Mouse (Mus musculus) ovary, postnatal 36 days (tissue): ENCODE data around the gene Ddx28.

ENCODE experiments used
- DNase-seq: peaks from one replicate; pipeline ENCODE4 v3.0.0; 2022; ENCODE audit warnings: low spot score, mixed read lengths

Ddx28 gene

DNA sequence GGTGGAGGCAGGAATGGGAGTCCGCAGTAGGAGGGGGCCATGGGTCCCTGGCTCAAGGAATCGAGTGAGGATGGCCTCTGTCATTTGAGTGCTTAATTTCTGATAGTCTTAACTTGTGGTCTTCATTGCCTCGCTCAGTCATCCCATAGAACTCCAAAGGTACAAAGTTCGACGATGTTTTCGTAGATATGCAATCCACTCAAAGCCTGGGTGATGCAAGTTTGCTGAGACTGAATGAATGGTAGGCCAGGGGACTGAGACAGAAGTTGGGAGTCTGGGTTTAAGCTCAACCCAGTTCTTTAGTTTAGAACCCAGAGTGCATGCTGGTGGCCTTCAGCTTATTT is at the start of gene Ddx28:
TSS of gene Ddx28 (minus strand) at position 240 of the 344 bp plus-strand sequence.
- no peak for DNase-seq

DNA sequence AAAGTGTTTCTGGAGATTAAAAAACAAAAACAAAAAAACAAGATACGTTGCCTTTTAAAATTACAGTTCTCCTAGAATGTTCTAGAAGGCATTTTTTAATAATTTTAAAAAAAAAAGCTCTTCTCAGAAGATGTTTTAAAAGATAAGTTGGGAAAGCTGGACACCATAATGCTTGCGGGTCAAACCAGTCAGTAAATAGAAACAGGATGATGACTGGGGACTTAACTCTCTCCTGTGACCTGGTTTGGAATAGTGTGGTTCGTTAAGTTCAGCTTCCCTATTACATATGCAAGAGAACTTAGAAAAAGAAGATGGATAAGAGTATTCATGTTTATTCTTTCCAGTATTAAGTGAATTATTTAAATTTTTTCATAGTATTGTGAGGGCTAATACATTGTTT is 48.8 kb upstream of the Ddx28 start:
- no peak for DNase-seq

DNA sequence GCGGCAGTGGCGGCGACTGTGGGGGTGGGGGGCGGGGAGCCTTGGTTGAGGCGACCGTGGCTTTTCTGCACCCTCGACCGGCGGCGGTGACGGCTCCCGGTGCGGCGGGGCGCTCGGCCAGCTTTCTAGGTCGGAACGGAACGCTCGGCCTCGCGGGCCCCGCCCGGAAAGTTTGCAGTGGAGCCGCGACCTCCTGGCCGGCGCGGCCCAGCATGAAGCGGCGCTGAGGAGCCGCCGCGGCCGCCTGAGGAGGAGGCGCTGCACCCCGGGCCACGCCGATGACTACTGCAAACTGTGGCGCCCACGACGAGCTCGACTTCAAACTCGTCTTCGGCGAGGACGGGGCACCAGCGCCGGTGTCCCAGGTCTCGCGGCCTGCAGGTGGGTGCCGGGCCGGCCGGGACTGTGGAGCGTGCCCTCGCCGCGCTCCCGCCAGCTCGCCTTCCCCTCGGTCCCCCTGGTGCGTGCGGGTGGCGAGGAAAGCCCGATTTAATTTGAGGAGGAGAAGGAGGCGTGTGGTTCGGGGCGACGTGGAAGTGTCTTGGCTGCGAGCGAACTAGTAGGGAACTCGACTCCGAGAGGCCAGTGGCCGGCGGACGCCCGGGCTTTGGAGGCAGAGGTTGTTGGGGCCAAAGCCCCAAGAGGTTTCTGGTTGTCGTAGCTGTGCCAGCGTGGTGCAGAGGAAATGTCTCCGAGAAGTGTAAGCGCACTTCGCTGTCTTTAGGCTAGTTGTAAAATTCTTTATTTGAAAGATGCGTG is 48.1 kb upstream of the Ddx28 start:
- DNase-seq, result no peak

DNA sequence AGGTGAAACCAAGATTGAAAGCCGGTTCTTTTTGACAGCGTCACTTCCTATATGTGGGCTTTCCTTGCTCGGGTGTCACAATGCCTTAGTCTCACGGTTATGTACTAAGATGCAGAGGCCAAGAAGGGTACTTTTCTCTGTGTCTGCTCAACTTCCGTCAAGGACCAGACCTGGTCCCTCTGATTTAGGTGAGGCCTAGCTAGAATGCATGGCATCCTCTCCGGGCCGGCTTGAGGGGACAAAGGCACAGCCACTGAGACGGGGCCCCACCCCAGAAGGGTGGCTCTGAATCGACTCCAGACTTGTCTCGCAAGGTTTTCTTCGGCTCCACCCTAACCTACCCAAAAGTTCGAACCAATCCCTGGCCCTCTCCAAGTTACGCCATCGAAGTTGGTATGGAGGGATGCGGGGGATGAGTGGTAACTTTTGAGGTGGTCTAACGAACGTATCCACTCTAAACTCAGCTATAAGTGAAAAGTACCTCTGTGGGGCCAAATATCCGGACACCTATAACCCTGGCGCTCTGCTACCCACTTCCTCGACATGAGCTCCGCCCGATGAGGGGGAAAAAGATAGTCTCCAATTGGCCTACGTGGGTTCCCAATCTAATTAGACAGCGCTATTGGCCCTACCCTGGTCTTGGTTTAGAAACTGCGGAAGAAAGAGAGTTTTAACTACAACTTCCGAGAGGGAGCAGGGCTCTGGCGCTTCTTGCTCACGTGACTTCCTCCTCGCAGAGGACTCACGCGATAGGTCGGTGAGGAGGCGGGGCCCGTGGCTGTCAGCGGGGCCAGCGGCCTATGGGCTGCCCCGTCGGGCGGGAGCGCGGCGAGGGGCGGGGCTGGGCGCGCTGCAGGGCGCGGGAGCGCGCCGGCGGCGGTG is 47.3 kb upstream of the Ddx28 start, which contains the start of gene Nfatc3:
TSS of gene Nfatc3 (plus strand) at position 110 of the 882 bp plus-strand sequence.
- peak; percentile 96 for DNase-seq

DNA sequence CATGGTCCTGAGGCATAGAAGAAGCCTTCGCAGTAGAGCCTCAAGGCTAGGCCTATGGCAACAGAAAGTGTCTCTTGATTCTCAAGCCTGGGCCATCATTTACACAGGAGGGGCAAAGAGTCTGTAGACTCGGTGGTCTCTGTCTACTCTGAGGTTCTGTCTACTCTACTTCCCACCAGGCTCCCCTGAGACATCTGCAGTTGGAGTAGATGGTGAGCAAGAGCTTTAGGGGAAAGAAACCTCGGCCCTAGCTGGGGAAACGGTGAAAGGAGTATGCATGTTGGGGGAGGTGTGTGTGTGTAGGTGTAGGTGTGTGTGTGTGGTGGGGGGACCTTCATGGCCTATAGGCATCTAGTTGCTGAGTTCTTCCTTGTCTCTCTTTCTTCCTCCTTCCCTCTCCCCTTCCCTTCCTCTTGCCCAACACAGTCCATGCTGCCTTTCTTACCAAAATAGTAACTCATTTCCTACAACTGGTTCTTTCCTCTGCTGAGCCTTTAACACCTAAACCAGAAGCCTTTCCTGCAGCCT is 44.8 kb upstream of the Ddx28 start:
- no peak for DNase-seq

DNA sequence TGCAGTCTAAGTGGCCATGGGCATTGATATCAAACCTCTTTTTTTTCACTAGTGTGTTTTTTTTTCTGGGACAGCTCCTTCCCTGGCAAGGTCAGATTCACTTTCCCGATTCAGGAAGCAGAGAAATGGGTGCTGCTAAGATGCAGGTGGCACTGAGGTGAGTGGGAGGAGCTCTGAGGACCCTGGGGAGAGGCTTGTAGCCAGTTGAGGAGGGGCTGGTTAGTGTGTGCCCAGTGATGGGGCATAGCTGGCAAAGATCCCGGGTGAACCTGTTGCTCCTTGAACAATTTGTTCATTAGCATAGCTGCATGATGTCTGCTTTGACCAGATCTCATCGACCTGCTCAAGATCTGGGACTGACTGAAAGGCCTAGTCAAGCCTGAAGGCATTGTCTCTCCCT is 43.4 kb upstream of the Ddx28 start:
- DNase-seq, result peak; percentile 36

DNA sequence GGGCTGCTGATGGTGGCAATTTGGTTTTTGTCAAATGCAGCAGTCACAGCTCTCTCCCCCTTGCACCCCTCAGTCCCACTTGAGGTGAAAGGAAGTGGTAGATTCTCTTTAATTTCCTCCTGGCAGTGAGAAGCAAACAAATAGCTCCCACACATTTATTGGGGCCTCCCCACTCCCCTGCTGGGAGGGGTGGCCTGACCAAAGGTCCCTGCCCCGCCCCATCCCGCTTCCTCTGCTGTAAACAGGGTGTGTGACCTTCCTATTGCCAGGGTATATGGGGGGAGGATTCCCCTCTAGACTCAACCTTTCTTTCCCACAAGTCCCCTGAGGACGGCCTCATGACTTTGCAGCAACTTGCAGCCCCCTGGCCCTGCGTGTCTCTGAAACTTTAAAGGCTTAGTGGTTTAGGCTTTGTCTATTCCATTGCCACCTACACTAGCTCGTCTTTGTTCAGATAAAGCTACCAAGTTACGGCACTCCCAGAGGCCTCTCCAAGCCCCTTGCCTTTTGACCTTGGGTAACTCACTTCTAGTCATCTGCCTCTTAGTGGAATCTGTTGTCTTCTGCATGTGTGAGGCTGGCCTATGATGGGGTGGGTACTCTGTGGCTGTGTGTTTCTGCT is 42.6 kb upstream of the Ddx28 start:
- peak; percentile 24 for DNase-seq

DNA sequence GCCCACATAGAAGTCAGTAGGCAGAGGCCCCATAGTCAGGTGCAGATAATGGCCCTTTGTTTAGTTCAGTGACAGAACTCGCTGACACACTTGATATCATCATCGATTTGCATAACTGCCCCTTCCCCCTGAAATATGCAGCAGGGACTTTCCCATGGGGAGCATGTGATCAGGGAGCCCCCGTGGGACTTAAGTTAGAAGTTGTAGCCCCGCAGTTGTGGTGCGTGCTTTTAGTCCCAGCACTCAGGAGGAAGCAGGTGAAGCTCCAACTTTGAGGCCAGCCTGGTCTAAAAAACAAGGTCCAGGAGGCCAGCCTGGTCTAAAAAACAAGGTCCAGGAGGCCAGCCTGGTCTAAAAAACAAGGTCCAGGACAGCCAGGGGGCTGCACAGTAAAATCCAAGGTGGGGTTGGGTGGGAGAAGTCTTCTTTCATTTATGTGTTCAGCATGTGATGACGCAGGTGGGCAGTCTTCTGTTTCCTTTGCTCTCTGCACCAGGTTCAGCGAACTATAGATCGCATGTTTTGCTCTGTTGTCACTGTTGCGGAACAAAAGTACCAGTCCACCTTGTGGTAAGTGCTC is 40.9 kb upstream of the Ddx28 start:
- no peak for DNase-seq

DNA sequence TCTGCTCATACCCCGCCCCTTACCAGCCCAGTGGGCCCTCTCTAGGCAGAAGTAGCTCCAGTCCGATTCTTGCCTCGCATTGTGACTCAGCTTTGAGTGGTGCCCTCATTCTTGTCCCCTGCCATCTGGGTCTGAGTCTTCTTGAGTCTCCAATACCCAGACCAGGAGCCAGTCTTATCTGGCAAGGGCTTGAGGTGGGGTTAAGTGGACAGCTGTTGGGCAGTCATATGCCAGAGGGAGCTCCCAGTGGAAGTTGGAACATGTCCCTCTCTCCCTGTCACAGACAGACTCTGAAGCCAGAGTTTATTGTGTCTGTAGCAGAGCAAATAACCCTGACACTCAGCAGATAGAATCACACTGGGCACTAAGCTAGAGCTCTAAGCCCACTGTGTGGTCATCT is 39.4 kb upstream of the Ddx28 start:
- no peak for DNase-seq

DNA sequence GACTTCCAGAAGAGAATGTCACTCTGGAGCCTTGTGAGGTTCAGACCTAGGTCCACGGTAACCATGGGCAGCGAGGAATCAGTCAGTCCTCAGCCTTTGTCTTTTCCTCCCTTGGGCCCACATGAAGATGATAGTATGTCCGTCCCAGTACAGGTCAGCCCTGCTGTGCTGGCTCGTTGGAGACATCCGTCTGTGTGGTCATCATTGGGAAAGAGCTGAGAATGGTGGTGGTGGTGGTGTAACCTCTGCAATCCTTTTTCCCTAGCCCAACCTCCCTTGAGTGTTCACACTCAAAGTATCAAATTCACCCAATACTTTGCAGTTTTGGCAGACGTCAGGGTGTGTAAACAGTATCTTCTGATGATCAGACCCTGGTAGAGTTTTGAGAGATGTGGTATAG is 38.2 kb upstream of the Ddx28 start:
- no peak for DNase-seq

DNA sequence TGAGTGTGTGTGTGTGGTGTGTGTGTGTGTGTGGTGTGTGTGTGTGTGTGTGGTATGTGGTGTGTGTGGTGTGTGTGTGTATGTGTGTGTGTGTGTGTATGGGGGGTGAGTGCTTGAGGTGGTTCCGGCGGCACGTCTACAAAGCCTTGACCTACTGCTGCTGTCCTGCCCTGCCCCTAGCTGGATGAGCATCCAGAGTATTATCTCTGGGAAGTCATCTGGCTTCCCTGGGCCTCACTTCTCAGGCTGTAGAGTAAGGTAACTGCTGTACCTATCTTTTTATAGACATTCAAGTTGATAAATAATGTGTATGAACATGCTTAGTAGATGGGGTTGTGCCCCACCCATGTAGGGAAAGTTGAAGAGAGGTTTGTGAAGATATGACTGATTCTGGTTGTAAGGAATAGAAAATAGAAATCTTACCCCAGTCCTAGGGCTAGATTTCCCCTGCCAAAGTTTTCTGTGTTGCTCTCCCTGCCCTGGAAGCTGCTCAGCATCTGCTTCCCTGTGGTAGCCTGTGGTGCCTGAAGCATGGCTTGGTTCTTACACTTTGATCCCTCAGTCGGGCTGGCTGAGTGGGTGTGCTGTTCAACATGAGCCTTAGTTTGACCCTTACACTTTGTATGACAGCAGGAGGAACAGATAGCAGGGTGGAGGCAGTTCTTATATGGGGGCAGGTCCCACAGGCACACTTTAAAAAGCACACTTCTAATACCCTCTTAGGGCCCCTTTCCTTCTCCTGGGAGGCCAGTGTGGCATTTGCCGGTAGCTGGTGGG is 36.4 kb upstream of the Ddx28 start:
- no peak for DNase-seq

DNA sequence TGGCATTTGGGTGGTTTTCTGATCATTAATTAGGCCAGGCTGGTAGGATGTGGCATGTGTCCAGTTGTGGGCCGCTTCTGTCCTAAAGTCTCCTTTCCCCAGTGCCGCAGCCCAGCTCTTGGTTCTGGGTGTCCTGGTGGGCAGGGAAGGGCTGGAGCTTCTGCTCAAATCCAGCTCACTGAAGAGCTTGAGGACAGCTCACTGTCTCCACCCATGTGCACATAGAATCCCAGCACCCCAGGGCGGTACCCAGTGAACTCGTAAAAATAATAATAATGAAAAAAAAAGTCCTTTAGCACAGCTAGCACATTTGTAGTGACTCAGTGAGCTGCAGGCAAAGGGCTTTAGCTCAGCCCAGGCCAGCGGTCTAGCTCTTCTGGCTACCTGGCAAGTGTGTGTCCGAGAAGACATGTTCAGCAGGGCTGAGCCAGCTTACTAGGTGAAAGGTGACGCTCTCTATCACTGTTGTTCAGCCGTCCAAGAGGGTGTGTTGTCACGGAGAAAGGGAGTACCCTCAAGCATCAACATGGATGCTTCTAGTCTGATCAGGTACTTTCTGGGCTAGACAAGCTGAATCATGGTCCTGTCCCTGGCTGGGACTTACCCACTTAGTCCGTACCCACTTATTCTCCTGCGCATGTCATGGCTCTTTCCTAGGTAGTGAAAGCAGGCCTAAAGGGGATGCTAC is 35.3 kb upstream of the Ddx28 start:
- DNase-seq, result no peak

DNA sequence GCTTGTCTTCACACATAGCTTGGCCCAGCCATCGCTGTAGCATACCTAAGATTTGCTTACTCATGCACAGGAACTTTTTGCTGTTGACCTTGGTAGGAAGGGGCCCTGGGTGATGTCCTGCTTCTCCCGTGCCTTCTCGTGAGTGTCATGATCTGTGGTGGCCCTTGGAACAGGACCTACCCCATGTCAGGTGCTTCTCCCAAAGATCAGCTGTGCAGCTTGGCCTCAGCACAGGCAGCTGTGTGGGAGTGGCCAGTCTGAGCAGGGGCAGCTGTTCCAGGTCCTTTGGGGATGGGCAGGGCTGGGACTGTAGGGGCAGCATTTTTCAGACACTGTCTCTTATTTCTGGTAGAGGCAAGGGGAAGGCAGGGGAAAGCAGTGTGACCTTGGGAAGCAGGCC is 32.5 kb upstream of the Ddx28 start:
- DNase-seq, result no peak

DNA sequence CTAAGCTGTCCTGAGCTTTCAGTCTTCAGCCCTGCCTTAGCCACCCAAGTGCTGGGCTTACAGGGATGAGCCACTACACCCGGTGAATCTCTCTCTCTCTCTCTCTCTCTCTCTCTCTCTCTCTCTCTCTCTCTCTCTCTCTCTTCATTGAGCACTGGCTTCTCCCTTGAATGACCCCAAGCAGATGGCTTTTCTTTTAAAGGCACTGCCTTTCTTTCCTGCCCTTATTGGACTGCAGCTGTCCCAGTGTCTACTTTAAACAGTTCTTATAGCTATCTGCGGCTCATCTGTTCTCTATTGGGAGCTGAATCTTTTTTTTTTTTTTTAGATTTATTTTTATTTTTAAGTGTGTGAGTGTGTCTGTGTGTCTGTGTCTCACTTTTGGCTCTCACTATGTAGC is 31.4 kb upstream of the Ddx28 start:
- no peak for DNase-seq

DNA sequence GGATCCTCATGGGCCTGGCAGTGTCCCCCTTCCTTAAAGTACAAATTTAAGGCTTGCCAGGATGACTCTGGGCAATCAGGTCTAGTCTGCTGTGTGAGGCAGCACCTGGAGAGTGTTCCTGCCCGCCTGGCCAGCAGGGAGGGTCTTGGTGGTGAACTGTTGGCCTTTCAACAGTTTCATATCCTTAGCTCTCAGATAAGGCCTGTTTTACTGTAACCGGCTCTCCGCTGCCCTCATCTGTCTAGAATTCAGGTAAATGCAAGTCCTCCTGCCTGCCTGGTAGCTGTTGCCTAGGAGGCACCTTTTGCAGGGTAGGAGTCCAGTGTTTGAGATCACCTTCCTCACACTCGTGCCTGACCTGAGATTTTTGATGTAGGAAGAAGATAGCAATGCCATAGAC is 28.5 kb upstream of the Ddx28 start:
- DNase-seq, result no peak

DNA sequence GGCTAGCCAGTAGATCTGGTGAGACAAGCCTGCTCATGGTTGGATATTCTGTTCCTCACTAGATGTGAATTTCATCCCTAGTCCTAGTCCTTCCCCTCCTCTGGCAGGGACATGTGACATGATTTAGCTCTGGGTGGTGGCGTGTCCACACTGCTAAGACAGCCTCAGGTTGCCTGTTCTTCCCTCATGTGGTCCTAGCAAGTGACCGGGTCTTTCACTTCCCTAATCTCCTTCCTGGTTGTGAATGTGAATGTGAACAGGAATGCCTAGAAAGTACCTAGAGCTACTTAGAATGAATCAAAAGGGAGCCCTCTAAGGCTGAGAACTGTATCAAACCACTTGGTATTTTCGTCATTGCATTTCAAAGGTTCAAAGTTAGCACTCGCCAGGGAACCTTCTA is 27.9 kb upstream of the Ddx28 start:
- DNase-seq, result no peak

DNA sequence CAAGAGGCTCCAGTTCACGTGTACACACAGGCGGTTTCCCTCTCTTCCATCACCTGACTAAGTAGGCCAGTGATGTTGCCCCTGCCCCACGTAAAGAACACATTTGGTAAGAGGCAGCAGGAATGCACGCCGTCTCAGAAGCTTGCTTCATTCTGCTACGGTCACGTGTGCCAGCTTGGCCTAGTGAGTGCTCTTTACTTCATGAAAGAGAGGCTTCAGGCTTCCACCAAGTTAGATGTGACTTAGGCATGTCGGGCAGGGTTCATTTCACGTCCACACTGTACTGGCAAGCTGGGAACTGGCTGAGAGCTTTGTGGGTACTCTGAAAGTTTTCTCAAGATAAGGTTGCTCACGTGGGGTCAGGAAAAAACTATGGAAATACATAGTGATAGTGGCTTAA is 27.0 kb upstream of the Ddx28 start:
- no peak for DNase-seq

DNA sequence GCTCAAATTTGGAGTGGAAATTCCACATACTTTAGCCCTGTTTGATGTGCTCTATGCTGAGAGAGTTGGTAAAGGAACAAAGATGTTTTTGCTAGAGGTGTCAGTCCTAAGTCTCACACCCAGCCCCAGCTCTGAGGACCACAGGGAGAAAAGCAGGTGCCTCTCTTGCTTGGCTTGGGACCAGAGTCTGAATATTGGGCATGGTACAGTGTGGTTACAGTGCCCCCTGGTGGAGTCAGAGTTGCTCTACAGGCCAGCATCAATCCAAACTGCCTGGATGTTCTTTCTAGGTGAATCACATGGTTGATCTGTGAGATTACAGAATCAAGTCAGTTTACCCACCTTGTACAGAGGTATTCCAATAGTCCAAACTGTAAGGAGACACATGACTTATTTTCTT is 10.8 kb upstream of the Ddx28 start:
- DNase-seq, result peak; percentile 50

DNA sequence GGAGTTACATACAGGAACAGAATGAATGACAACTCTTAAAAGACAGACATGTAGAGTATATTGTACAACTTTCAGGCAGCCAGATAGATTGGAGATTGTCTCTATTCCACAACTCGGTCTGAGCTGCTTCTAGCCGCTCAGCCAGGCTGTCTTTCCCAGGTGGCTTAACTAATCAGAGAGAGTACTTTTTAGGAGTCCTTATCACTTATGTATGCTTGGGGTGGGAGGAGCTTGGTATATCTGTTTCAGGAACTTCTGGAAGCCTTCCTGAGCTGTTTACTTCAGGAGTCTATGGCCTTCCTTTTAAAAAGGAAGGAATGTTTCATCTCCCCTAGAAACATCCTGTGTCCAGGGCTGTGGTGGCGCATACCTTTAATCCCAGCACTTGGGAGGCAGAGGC is 6.4 kb upstream of the Ddx28 start:
- no peak for DNase-seq

DNA sequence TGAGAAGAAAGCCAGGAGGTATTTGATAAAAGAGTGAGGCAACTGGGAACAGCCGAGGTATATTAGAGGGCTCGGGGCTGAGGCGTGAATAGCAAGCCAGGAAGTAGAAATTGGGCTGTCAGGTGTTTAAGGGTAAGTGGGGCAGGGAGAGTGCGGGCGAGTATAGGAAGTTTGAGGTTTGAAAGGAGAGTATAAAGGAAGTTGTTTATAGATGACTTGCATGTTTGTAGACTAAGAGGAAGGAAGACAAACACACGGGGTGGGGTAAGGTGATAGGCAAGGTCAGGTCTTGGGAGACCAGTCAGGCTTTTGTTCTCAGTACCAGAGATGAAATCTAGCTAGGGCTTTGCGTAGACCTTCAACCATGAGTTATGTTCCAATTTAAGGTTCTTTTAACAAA is 5.4 kb upstream of the Ddx28 start:
- DNase-seq, result no peak

DNA sequence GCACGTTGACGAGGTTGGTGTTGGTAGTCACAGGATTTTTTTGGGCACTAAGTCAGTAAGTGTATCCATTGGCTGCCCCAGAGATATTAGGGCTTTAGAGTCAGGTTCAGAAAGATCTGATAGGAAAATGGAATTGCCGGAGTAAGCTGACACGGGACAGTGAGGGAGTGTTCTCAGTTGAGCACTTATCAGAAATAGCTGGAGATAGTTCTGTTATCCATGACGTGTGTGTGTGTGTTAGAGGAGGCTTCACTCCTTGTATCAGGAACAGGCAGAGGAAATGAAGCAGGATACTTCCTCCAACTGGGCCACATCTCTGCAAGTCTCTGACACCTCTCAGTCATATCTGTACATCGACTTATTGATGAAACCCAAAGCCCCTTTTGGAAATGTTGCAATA is 4.6 kb upstream of the Ddx28 start:
- DNase-seq, result no peak
